Mouse (Mus musculus): ENCODE measurements around the gene Nfkb2.

Gene Nfkb2

GRCm38 (mm10) chr19:46338942-46339286 lies 34.8 kb downstream of the Nfkb2 start:
- intact Hi-C loops (cut with DNase I): no loop called here

GRCm38 (mm10) chr19:46339287-46339971 lies 35.3 kb downstream of the Nfkb2 start:
- intact Hi-C loops (cut with DNase I): no loop called here

GRCm38 (mm10) chr19:46344710-46345419 lies 40.7 kb downstream of the Nfkb2 start:
- intact Hi-C loops (cut with DNase I): loop anchor here (5.0 kb wide), 1 partner anchor 37 kb away; no protein-coding TSS in a partner anchor

- intact Hi-C loops (cut with DNase I): loop anchor here (5.0 kb wide), 1 partner anchor 35 kb away; no protein-coding TSS in a partner anchor
Measured at GRCm38 (mm10) chr19:46347146-46347545, 43.0 kb downstream of the Nfkb2 start.

GRCm38 (mm10) chr19:46347936-46348668 lies 44.0 kb downstream of the Nfkb2 start:
- intact Hi-C loops (cut with DNase I): loop anchor here (5.0 kb wide), 1 partner anchor 34 kb away; no protein-coding TSS in a partner anchor

GRCm38 (mm10) chr19:46348761-46349458 lies 44.8 kb downstream of the Nfkb2 start:
- intact Hi-C loops (cut with DNase I): loop anchor here (5.0 kb wide), 1 partner anchor 33 kb away; no protein-coding TSS in a partner anchor

DNA sequence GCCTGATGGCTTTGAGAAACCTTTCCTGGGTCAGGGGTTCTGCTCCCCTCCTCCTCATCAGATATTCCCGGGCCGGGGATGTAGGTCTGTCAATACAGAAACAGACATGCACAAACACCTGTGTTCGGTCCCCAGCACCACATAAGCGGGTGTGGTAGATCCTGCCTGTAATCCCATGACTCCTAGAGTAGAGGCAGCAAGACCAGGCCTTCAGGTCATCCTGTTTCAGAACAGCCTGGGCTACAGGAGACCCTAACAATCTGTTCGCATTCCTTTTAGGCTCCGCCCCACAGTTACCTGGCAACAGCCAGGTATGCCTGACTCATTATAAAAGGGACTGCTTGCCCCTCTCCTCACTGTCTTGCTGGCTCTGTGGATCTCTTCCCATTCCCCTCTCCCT lies 45.4 kb downstream of the Nfkb2 start:
- intact Hi-C loops (cut with DNase I): loop anchor here (5.0 kb wide), 1 partner anchor 33 kb away; no protein-coding TSS in a partner anchor

DNA sequence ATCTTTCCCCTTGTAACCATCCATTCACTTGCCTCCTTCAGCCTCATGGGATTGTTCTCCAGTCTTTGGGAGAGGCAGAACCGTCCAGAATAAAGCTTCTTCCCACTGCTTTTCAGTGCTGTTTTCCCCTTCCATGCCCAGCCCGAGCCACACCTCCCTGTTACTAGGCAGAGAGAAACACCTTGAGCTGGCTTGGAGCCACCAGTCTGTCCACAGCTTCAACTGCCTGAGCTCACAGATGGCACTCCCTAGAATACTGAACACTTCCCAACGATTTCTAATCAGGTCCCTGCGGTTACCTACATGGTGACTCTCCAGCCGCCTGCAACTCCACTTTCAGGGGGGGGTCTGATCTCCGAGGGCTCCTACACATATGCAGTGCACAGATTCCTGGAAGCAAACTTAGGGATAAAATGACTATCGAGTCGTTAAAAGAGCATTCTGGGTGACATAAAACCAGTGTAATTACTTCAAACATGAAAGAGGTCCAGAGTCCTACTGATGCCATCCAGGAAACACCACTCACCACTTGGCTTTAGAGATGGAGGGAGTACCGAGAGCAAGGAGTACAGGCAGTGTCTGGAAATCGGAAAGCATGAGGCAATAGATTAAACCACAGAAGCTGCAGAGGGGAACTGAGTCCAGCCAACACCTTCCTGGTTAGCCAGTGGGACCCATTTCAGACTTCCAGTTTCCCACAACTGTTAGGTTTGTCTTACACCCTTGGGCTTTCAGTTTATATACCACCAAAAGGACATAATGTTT lies 46.2 kb downstream of the Nfkb2 start, which contains the start of gene 2310034G01Rik:
2310034G01Rik (minus strand) TSS at position 135 of the 765 bp plus-strand sequence.
- intact Hi-C loops (cut with DNase I): no loop called here

DNA sequence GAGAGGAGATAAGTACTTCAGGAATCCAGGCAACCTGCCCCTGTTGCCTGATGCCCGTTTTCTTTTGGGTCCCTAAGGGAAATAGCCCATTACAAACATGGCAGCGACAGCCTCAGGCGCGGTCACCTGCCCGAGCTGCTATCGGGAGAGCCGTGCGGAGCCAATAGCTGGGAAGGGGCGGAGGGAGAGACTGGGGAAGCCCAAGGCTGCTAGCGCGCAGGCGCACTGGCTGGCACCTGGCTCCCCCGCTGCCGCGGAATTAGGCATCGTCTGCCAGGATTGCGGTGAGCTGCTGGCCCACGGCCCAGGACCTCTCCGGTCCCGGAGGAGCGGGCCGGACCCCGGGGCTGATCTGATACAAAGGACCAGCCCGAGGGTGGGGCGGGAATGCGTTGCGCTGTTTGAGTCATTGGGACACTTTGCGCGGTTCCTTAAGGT lies 52.6 kb downstream of the Nfkb2 start:
- intact Hi-C loops (cut with DNase I): no loop called here

DNA sequence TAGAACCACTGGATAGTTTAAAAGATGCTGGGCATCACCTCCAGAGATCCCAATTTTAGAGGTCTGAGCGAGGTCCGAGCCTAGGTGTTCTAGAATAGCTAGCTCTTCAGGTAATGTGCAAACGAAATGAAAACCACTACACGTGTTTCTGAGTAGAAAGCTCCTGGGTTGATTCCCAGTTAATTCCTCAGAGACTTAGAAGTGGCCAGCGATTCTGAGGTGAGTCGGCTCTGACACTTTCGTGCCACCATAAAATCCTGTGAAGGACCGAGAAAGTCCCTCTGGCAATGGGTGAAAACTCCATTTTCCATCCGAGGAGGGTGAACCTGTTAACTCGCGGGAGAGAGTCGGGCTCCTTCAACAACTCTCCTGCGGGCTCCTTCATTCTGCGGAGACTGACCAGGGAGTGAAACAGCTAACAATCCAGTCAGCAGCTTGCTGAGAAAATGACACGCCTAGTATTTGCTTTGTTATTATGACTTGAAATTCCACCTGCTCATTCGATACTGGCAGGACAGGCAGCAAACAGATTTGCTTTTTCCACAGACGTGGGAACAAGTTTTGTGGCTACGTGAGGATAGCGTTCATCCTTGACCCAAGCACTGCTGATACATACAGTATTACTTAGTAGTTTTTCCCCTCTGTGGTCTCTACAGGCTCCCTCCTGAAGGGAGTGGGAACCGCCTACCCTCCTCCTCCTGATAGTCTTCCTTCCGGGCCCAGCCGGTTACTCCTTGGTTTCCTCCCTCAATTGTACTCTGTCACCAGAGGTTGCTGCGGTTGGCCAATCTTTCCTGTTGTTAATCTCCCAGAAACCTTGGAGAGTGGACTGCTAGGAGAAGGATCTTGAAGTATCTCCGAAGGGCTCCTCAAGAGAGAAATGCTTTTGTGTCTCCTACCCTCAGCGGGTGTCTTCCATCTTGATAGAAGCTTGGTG lies 53.5 kb downstream of the Nfkb2 start:
- intact Hi-C loops (cut with DNase I): no loop called here

- intact Hi-C loops (cut with DNase I): no loop called here
Measured at GRCm38 (mm10) chr19:46358381-46358780, 54.3 kb downstream of the Nfkb2 start.

Small RNA genes within 50 kb of the gene (microRNA-seq; reads per million reads assigned to microRNA genes)
- 0.23 to 0.86 reads per million in 2 experiments for gene Mir146b
